Mouse (Mus musculus): ENCODE data around the gene Rad50.

GRCm38 (mm10) chr11:53699351-53699750, 7.8 kb downstream of the Rad50 start:
- TF ChIP-seq CTCF (IDR thresholded peaks at IDR 0.05; ENCODE audit: borderline replicate concordance, insufficient read depth, low read length) (no peak), POLR2A (IDR thresholded peaks at IDR 0.05; ENCODE audit: low read depth, low read length) (no peak)
